Mouse (Mus musculus) spleen, postnatal 4 days (tissue): ENCODE data around the gene Zbtb7b.
"Not testable (repeated sequence)": the region's sequence is repeated elsewhere in the genome, so short reads cannot be mapped to it uniquely, and the experiment has no call there.

Experiments
- DNase-seq, 2 experiments: peaks; one replicate each; pipeline ENCODE4 v3.0.0; 2022; ENCODE audit warnings: low spot score in 2 of 2

The Zbtb7b gene

GRCm38 (mm10) chr3:89394006-89394893 is at the start of gene Zbtb7b:
Zbtb7b (minus strand) TSS chr3:89394776.
- peak; percentile 65 to 84 for DNase-seq

GRCm38 (mm10) chr3:89440691-89441090 is 46.1 kb upstream of the Zbtb7b start:
- DNase-seq: no peak

DNA sequence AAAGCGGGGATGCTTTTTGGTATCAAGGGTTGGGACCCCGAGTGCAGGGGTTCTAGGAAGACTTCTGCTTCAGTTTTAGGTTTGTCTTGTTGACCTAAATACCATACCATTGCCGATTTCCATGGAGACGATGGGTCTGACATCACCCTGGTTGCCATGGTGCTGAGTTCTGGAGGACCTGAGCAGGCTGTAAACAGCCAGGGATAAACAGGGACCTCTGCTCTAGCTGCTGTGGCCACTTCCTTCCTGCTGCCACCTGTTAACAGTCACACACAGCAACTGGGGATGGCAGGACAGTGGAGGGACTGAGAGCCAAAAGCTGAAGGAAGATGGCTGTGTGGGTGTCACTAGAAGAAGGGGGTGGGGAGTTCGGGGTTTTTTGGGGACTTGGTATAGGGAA is 42.7 kb upstream of the Zbtb7b start:
- DNase-seq: no peak

DNA sequence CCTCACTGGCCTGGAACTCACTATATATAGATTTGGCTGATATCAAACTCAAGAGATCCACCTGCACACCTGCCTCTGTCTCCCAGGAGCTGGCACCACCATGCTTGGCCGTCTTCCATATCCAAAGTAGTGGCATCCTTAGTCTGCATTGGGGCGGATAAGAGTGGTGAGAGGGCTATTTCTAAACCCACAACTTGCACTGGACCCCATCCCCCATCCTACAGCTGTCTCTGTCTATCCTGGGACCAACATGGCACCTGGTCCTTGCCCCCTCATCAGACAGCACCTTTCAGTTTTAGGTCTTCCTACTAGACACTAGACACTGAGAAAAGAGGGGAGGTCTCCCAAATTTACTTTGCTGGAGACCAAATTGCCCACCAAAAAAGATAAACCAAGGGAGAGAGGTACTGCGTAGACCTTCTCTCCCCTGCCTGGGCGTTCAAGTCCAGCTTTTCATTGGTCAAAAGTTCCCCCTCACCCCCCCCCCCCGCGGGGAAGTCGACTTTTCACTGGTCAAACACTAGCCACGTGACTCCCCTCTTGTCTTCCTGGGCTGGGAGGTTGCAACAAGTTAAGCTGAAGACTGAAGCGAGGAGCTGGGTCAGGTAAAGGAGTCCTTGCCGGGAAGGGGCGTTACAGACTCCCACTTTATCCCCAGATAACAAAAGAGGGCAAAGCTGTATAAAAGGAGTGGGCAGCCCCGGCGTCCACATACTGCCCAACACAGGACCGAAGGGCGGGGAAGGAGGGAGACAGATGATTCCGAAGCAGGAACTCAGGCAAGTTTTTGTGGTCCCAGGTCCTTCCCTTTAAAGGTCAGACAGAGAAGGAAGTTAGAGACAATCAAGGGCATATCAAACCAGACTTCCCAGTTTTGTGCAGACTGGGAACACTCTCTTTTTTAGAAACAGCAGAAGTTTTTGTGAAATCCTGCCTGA is 41.9 kb upstream of the Zbtb7b start, which contains the start of gene Pbxip1:
Gene Pbxip1 (plus strand): TSS at position 531 of the 938 bp plus-strand sequence.
- peak; percentile 58 to 80 for DNase-seq

- DNase-seq: no peak
These were observed 40.5 kb upstream of the Zbtb7b start for GRCm38 (mm10) chr3:89435041-89435440.

GRCm38 (mm10) chr3:89434532-89434931 is 40.0 kb upstream of the Zbtb7b start:
- no peak for DNase-seq

GRCm38 (mm10) chr3:89432606-89433005 is 38.0 kb upstream of the Zbtb7b start:
- no peak for DNase-seq

DNA sequence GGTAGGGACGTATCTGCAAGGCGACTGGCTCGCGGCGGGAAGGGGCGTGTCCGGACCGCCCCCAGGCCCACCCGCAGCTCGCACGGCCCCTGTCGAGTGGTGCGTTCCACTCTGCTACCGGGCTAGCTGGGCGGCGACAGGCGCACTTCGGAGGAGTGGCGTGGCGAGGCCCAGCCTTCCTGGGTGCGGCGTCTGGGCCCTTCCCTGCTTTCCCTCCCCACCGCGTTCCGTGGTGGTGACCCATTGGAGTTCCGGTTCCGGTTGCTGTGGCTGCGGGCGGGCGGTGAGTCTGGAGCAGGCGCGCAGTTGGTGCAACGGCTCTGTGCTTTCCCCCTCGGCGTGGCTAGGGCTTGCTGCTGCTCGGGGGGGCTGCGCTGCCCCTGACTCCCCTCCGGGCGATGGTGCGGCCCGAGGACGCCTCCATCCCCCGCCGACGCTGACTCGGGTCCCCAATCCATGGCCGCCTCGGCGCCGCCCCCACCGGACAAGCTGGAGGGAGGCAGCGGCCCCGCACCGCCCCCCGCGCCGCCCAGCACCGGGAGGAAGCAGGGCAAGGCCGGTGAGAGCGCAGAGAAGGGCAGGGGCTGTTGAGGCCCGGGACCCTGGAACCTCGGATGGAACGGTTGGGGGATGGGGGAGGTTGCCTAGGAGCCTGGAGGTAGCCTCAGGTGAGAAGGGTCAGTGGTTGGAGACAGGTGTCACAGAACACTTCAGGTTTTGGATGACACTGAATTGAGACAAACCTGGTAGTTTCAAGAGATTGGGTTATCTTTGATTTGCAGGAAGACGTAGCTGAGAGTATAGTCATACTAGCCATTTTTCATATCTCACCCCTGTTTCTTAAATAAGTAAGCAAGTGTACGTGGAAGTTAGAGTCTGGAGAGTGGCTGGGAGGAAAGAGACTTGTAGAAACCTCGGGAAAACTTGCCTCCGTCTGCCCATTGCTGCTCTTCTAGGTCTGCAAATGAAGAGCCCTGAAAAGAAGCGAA is 35.9 kb upstream of the Zbtb7b start, which contains the start of gene Pygo2:
Gene Pygo2 (plus strand): TSS at position 44 of the 989 bp plus-strand sequence.
- DNase-seq: peak; percentile 91 to 94

GRCm38 (mm10) chr3:89429021-89429420 is 34.4 kb upstream of the Zbtb7b start:
- not testable (repeated sequence) for DNase-seq

GRCm38 (mm10) chr3:89425876-89426275 is 31.3 kb upstream of the Zbtb7b start:
- no peak for DNase-seq

GRCm38 (mm10) chr3:89425141-89425525 is 30.6 kb upstream of the Zbtb7b start:
- no peak for DNase-seq

DNA sequence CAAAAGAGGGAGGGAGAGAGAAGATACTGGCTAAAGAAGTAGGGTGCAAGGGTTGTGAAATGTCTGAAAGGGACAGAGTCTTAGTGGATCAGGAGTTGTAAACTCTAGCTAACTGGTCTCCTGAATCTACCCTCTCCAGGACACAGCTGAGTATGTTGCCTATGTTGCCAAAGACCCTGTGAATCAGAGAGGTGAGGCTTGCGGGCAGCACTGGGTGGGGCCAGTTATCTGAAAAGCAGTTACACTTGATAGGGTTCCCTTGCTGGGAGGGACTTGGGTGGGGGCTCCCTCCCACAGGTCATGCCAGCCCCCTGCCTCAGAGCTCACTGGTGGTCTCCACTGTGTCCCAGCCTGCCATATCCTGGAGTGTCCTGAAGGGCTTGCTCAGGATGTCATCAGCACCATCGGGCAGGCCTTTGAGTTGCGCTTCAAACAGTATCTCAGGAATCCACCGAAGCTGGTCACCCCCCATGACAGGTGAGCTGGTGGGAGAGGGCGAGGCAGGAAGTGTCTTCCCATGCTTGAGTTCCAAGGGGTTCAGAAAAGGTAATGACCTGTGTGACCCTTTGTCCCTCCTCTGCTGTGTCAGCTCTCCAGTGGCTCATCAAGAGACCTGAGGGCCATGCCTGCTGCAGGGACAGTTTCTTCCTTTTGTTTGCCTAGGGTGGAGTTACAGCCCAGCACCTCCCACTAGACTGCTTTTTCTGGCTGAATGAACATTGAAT is 30.0 kb upstream of the Zbtb7b start:
- no peak for DNase-seq

GRCm38 (mm10) chr3:89422556-89423205 is 28.1 kb upstream of the Zbtb7b start:
- no peak for DNase-seq

GRCm38 (mm10) chr3:89421810-89422473 is 27.4 kb upstream of the Zbtb7b start:
- DNase-seq: no peak

DNA sequence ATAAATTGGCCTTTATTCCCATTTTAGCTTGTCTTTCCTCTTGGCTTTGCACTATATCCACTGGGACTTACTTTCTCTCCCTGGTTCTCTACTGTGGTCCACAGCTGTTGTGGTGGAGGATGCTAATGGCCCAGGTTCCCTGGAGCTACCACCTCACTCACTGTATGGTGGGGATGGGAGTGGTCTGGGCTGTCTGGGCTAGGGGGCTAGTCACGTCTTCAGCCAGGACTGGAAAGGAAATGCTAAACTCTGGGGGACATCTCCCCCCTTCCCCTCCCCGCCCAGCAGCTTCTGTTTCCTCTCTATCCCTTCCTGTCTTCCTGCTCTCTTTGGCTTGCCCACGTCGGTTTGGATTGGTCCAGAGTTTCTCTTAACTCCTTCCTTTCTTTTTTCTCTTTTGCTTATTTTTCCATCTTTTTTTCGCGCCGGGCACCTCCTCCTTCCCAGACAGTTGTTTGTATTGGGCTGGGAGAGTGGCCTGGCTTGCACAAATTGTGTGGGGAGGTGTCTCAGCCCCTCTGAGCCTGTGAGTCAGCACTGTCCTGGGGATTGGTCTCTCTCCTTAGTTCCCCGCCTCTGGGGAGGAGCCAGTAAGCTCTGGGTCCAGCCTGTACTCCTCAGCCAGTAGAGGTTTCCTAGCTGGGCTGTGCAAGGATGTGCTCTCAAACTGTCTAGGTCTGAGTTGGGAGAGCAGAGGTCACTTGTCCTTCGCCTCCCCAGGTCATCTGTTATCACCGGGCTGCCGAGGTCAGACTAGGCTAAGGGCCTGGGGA is 26.6 kb upstream of the Zbtb7b start:
- peak; percentile 80 to 82 for DNase-seq

DNA sequence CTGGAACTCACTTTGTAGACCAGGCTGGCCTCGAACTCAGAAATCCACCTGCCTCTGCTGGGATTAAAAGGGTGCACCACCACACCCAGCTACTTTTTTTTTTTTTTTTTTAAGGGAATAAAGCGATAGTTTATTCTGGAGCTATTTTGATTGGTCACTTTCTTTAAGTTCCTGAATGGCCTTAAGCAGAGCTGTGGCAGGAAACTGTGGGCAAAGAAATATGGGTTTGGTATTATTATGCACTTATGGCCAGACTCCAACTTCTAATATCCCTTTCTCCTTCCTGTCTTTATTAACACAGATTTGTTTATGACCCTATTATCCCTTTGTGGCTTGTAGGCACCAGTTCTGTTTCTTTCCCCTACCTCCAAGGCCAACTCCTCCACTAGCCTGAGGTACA is 25.8 kb upstream of the Zbtb7b start:
- no peak for DNase-seq

DNA sequence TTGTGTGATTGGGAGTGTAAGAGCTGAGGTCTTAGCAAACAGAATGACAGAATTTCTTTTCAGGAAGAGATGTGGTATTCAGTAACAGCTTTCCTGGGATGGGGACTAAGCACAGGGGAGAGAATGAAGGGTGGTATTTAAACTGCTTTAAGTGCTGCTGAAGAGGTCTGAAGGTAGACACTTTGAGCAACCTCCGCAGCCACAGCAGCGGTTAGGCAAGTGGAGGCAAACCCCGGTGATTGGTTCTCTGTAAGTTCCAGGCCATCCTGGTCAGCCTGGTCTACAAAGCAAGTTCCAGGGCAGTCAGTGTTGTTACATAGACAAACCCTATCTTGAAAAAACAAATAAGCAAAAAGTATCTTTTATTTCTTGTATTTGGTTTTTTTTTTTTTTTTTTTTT is 25.4 kb upstream of the Zbtb7b start:
- DNase-seq: no peak

GRCm38 (mm10) chr3:89419571-89419970 is 25.0 kb upstream of the Zbtb7b start:
- no peak for DNase-seq

DNA sequence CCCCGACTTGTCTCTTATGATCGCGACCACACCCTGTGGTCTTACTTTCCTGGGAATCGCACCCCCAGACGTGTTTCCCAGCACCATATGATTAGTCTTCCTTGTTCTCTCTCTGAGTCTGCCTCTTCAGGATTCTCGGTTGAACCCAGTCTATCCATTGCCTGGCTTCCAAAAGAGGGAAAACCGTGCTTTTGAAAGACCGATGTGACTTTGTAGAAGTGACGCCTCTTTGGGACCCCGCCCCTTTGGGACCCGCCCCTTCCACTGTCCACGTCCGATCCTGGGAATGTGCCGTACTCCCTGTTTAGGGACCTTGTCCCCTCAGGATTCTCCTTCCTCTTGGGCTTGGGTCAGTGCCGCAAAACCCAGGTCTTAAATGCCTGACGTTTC is 24.3 kb upstream of the Zbtb7b start:
- peak; percentile 63 to 78 for DNase-seq
